Mouse (Mus musculus) right cerebral cortex, postnatal 14 days (tissue): ENCODE measurements around the gene C1s2.
"Not testable (repeated sequence)": the region's sequence is repeated elsewhere in the genome, so short reads cannot be mapped to it uniquely, and the experiment has no call there.

Source experiments
- DNase-seq: peaks from one replicate; pipeline ENCODE4 v3.0.0; 2022

The C1s2 gene

DNA sequence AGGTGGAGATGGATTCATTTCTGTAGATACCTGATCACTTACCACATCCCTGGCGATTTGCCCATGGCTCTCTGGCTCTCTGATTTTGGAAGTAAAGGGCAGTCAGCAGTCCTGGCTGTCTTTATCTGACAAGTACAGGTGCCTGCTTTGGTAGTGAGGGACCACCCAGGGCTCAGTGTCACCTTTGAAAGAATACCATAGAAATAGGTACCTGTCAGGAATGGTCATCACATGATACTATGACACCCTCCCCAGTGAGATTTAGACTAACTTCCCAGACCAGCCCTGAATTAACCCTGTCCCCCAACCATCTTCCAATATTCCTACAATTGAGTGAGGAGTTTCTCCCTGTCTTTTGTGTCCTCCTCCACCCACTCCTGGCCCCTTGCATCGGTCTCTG, at the start of gene C1s2:
Gene C1s2, minus strand, starts transcription at position 101 of the 400 bp plus-strand sequence.
- not testable (repeated sequence) for DNase-seq

DNA sequence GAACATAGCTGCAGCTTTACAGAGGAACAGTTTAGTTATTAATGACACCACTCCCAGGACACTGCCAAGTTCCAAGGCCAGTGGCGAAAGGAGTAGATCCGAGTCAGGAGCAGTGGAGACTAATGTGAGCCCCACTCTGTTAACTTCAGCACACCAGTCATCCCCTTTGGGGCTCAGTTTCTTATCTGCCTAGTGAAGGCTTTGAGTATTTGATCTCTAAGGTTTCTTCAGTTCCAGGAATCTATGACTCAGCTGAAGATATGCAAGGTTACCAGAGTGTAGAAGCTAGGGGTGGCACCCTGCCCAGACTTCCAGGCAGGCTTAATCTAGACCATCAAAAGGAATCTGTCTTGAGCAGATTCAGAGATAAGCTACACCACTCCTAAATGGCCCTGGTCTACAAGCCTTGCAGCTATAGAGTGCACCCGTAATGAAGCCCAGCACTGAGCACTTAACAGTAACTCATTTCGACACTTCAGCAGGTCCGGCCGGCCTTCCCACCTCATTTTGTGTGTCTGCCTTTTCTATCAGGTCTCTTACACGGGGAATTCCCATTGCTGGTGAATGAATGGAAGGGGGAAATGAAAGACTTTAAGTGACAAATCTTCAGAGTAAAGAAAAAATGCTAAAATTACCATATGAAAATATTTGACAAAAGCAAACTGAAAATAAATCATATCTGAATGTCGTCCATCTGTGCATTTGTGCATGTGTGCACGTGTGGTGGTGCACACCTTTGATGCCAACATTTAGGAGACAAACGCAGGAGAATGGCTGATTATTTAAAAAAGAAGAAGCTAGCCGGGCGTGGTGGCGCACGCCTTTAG, 47.9 kb upstream of the C1s2 start:
- peak; percentile 50 for DNase-seq

DNA sequence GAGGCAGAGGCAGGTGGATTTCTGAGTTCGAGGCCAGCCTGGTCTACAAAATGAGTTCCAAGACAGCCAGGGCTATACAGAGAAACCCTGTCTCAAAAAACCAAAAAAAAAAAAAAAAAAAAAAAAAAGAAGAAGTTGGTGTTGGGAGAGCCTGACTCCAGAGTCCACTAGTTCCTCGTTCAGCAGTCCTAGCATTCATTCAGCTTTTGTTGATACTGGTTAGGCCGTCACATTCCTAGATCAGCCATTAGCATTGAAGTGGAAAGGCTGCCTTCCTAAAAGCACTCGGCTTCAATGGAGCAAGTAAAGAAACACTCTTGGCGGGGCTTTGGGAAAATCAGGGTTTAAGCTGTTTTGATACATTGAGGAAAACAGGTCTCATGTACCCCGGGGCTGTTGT, 46.4 kb upstream of the C1s2 start:
- DNase-seq: not testable (repeated sequence)

DNA sequence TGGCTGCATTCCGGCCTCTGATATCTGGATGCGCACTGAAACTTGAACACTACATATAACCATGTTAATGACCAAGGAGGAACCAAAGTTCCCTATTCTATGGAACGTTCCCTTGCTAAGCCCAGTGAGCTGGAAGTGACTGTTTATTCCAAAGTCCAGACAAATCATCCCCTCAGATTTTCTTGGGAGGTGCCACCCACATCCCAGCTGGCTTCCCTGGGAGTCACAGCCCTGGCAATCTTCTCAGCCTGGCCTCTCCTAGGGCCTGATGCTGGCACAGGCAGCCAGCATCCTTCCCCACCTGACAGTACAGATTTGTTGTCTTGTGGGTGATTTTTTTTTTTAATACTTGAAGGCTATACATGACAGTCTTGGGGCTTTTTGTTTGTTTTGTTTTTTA, 43.6 kb upstream of the C1s2 start:
- no peak for DNase-seq

DNA sequence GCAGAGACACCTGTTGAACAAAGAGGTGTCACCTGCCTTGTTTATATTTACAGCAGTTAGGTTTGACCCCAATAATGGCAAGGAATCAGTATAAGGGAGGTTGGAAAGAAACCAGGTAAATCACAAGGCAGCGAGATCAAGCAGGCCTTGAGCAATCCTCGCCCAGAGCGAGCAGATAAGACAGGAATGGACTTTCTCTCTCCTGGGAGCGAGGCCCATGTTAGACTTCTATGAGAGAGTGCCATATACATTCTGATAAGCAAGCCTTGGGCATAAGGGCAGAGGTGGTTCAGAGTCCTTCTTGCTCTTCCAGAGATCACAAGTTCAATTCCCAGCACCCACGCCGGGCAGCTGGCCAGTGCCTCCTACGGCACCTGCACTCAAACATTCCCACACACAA, 42.9 kb upstream of the C1s2 start:
- DNase-seq: no peak

DNA sequence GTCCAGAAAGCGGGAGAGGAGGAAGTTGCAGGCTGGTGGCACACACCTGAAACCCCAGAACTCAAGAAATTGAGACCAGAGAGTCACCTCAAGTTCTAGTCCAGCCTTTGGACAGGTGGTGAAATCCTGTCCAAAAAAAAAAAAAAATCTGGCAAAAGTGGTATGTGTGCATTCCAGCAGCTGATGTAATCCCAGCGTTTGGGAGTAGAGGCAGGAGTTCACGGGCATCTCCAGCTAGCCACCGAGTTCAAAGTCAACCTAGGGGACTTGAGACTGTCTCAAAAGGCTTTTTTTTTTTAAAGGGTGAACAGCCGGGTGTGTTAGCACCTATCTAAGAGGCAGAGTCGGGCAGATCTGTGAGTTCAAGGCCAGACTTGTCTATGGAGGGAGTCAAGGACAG, 40.3 kb upstream of the C1s2 start:
- no peak for DNase-seq

DNA sequence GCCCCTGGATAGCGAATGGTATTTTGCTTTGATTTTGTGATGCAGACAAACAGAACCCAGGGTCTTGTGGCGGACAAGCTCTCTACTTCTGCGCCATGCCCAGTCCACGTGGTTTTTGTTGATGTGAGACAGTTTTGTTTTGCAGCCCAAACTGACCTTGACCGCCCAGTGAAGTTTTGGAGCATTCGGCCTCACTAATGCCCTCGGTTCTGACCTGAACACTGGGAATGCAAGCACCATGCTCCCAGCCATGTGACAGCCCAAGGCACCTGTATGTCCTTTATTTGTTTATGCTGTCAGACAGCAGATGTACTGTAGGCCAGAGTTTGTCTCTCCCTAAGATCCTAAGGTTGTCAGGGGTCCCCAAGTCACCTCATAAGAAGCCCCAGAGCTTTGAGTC, 38.7 kb upstream of the C1s2 start:
- no peak for DNase-seq

DNA sequence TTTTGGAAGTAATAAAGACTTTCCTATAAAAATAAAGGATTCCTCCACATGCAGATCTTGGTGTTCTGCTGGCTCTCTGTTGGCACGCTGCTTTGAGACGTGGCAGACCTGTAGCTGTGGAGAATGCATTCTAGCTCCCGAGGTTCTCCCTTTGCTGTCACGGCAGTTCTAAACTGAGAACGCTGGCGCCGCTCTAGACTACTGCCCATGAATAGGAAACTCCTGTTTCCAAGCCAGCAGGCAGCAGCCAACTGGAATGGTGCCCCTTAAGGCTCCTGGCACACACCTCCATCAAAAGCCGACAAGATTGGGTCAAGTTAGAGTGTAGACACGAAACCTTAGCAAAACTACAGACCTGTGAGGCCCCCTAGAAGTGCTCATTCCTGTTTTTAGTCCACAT, 37.7 kb upstream of the C1s2 start:
- DNase-seq: peak; percentile 49

DNA sequence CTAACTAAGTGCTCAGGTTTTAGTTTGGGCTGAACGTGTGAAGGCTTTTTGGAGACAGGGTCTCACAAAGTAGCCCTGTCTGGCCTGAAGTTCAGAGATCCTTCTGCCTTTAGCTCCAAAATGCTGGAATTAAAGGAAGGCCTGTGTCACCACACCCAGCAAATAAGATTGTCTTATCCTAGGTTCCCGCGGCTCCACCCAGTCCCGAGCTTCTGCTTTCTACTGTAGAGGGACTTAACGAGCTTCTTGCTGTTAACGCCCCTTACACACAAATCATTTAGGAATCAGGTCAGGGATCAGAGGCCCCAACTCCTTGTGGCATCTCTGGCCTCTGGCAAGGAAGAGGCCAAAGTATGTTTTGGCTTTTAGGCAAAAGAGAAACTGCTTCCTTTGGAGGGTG, 36.2 kb upstream of the C1s2 start:
- DNase-seq: no peak

DNA sequence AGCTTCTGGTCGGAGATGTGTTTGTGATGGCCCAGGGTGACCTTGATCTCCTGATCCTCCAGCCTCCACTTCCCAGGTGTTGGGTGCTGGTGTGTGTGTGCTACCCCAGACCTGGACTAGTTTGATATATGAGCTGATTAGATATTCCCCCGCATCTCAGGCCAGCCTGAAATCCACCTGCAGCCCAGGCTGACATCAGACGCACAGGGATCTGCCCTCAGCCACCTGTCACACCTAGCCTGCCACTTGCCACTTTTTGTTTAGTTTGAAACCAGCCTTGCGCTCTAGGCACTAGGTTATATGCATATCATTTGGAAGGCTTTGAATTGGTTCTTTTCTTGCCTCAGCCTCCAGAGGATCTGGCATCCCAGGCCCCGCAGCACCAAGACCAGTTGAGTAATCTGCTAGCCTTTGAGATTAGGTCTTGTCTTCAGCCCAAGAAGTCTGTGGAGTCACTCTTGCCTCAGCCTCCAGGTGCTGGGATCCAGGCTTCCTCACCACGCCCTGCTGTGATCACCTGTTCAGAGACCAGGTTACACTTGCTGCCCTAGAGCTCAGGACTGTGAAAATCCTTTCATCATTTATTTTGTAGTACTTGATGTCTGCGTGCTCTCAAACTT, 34.5 kb upstream of the C1s2 start:
- DNase-seq: no peak

DNA sequence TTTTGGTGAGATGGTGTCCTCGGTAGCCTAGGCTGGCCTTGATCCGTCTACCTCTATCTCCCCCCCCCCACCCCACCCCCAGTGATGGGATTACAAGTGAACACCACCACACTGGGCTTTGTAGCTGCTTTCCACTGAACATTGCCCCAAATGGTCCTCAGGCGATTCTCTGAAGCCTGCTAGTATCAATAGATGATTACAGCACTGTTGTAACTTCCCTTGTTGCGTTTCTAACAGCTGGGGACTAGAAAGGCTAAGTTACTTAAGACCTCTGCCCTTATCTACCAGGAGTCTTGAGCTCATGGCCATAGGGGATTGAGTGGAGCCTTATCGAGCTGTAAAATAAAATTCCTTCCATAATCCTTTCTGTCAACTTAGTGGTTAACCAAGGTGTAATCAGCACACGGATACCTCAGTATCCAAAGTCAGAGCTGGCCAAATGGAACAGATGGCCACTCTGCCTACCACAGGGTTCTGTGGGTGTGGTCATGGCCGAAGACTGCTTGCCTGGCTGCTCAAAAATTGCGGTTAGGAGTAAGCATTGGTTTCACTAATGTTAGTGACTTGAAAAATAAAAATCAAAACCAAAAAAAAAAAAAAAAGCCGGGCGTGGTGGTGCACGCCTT, 33.5 kb upstream of the C1s2 start:
- no peak for DNase-seq

DNA sequence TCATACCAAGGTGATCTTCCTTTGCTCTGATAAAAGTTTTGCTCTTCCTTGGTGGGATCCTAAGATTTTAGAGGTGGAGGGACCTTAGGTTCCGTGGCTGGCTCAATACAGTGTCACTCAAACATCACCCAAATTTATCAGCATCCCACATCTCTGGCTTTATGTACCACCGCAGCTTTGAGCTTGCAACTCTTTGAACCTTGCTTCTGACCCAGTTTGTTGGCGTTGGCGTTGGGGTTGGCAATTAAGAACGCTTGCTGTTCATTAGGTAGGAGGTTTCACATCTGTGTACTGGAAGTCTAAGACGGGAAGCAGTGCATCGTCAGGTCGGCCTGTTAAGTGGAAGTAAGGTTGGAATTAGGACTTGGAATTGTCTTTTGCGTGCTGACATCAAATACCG, 29.1 kb upstream of the C1s2 start:
- DNase-seq: no peak

DNA sequence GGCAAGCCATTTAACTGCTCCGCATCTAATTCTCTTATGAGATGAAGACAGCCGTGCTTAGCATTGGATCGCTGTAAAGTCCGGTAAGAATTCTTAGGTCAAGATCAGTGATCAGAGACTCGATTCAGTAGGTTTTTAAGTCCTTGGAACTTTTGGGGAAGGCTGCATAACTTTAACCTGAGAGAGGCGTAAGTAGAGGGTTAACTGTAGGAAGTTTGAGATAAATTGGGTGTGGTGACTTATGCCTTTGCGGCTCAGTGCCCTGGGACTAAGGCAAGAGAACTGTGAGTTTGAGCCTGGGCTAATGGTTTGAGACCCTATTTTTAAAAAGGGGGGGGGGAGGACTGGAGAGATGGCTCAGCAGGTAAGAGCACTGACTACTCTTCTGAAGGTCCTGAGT, 28.4 kb upstream of the C1s2 start:
- no peak for DNase-seq

DNA sequence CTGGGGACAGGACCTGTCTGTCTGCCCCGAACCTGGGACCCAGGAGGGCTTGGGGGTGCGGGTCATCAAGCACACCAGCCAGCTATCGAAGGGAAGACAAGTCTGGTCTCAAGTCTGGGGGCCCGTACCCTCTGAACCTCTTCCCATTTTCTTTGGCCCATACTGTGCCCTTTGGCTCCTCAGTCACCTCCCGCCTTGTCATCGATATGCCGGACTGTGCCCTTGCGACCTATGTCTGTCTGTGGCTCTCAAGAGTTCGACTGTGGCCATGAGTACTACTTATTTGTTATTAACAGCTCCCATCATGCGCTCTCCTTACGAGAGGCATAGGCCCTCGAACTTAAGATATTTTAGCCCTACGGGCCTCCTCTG, 27.5 kb upstream of the C1s2 start:
- DNase-seq: no peak

DNA sequence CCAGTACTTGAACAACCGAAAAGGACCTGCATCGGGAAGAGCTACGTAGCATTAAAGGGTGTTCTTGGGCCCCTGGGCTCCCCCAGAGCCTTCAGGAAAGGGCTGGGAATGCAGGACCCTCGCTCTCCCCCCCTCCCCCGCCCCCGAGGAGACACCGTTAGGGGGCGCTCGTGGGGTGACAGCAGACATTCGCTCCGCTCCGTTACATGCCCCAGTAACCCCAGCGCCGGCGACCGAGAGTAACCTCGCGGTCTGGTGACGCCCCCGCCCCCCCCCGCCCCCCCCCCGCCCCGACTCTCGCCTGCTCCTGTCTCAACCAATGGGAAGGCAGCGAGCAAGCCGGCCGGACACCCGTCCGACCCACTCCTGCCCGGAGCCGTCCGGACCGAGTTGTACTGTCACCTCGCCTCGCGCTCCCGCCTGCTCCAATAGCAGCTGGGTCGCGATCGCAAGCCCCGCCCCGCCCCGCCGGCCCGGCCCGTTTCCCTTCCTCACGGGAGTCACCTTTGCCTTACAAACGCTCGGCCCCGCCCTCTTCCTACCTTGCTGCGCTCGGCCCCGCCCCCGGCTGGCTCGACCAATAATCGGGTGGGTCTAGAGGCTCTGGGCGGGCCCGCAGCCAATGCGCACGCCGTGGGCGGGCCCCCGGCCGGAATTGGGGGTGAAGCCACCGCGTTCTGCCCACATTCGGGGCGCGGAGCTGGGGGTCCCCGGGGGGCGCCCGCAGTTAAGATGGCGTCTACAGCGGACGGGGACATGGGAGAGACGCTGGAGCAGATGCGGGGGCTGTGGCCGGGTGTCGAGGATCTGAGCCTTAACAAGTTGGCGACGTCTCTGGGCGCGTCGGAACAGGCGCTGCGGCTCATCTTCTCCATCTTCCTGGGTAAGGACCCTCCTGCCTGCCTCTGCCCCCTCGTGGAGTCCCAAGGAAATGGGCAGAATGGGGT, 26.9 kb upstream of the C1s2 start, which contains the start of gene Lpcat3:
Gene Lpcat3, plus strand, starts transcription at position 551 of the 947 bp plus-strand sequence.
- DNase-seq: peak; percentile 98

DNA sequence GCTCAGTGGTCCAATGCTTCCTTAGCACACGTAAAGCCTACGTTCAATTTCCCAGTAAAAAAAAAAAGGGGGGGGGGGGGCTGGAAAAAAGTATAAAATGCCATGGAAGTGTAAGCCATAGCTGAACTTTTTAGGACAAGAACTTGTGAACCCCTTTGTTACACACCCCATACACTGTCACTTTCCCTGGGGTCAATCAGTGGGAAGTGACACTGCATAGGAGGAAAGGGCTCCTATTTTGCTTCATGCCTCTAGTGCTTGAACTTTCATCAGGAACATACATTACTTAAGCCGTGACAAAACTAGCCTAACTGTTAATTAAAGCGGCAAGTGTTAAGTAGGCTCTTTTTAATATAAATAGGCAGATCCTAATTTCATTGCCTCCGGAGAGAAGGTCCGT, 26.1 kb upstream of the C1s2 start:
- DNase-seq: no peak

DNA sequence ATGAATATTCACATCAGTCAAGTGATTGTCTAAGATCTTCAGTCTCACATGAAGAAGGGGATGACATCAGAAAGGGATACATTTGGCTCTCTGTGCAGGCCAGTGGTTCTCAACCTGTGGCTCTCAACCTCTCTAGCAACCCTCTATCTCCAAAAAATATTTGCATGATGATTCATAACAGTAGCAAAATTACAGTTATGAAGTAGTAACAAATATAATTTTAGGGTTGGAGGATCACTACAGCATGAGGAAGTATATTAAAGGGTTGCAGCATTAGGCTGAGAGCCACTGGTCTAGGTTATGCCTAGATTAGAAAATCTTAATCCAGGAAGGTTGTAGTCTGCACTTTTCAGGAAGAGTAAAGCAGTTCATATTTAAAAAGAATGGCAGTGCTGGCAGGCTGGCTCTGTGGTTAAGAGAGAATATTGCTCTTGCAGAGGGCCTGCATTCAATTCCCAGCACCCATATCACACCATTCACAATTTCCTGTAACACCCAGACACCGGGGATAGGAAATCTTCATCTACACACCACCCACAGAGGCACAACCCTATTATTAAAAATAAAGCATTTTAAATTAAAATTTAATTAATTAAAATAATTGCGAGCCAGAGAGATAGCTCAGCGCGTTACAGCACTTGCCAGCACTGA, 25.4 kb upstream of the C1s2 start:
- no peak for DNase-seq

DNA sequence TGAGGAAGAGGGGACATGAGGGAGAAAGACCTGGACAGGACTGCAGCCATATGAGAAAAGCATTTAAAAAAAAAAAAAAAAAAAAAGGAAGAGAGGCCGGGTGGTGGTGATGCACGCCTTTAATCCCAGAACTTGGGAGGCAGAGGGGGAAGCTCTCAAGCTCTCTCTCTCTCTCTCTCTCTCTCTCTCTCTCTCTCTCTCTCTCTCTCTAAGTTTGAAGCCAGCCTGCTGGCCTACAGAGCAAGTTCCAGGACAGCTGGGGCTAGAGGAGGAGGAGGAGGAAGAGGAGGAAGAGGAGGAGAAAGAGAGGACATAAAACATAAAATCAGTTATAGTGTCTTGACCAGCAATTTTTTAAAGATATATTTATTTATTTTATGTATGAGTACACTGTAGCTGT, 22.2 kb upstream of the C1s2 start:
- no peak for DNase-seq

DNA sequence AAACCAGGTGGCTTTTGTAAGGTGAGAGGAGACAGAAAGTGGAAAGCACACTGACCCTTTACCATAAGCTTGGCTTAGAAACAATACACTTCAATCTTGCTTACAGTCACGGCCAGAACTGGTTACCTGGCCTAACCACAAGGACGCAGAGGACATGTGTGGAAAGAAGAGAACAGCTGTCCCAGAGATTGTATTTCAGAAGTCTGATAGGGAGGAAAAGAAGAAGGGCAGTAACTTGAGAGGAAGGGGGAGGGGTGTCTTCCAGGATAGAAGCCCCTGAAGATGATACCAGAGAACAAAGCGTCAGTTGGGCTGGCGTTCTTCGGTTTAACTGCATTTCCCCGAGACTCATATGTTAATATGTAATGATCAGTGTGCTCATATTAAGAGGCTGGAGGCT, 20.0 kb upstream of the C1s2 start:
- DNase-seq: no peak

DNA sequence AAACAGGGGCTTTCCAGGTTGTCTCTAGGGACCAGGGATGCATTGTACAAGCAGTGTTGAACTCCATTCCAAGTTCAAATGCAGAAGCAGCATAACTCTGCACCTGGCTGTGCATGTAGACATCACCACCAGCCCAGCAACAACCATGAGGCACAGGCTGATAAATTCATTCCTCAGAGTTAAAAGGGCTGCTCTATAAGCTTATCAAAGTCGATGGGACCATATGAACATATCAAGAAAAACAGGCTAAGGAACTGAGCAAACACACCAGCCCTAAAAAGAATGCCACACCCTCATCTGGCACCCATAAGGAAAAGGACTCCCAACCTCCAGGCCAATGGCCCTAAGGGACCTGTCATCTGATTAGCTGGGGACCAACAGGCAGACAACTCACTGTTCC, 10.5 kb upstream of the C1s2 start:
- no peak for DNase-seq

DNA sequence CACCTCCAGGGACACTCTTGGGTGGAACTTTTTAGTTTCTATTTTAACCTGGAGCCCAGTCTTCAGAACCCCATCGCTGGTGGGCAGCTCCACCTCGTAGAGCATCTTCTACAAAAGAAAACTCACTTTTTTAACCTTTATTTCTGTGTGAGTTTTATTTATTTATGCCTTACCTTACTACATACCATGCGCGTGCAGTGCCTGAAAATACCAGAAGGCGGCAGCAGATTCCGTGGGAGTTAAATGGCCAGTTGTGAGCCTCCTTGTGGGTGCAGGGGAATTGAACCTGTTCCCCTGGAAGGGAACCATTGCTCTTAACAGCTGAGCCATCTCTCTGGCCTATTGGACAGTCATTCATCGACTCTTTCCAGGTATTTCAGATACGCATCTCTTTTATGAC, 5.1 kb upstream of the C1s2 start:
- peak; percentile 61 for DNase-seq

DNA sequence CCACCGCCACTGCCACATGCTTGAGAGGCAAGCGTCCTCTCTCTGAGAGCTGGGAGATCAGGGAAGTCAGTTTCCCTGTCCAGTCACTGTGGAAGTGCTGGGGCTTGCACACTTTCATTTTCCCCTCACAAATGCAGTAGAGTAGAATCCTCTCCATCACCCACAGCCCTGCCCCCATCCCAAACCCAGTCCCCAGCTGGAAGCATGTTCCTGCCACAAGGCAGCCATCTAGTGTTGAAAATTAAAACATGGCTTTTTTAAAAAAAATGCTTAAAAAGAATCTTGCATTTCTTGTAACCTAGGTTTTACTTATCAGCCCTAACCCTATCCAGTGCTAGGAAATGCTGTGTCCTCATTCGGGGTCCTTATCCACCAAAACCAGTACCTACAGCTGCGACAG, 4.2 kb upstream of the C1s2 start:
- peak; percentile 29 for DNase-seq
